Mouse (Mus musculus) intestine, embryonic 15.5 days (tissue): ENCODE measurements around the gene Atat1. TPM values are rescaled to one million over a fixed set of nuclear protein-coding genes. Genes with fewer than 3 reads are reported as not detected.

Source experiments
- microRNA counts: library from miRNA; unstranded; fragments of <30 nt; microRNA quantifications from one replicate; lab custom pipeline; 2016
- polyA plus RNA-seq: library from polyadenylated mRNA; unstranded; fragments of >200 nt; fragmentation: Nextera tagmentation; extraction: Ambion mirVana; gene quantifications from 2 replicates; pipeline ENCODE4 v1.2.1, GENCODE M21; 2015

The Atat1 gene
- polyA plus RNA-seq, 1 experiment from 2014 or later, result 47.2 TPM

MicroRNAs encoded within 50 kb of the gene (microRNA counts, 519-probe panel; counts per million panel counts)
- 97.1 counts per million, percentile 29 among the panel's probes with 10 or more counts for microRNA mmu-miR-1894-3p (lab: Ali Mortazavi, UCI)
- microRNA mmu-miR-1894-5p (lab: Ali Mortazavi, UCI), result 1,818 counts per million, percentile 37 among the panel's probes with 10 or more counts

Other genes starting within 250 kb of the Atat1 start
- gene Vars2, start 242.5 kb downstream of the Atat1 start, polyA plus RNA-seq, result 18.3 and 18.9 TPM in 2 replicates
- gene Gtf2h4, start 236.3 kb downstream of the Atat1 start, polyA plus RNA-seq, result 43.8 TPM in 2 replicates
- gene Ddr1, start 205.5 kb downstream of the Atat1 start, polyA plus RNA-seq, result 54.0 and 54.2 TPM in 2 replicates
- 13.9 and 14.4 TPM in 2 replicates for gene Ier3, start 88.4 kb downstream of the Atat1 start, polyA plus RNA-seq
- 49.1 and 49.4 TPM in 2 replicates for gene Flot1, start 86.8 kb downstream of the Atat1 start, polyA plus RNA-seq
- 729 and 776 TPM in 2 replicates for gene Tubb5, start 71.8 kb downstream of the Atat1 start, polyA plus RNA-seq
- 14.9 and 16.1 TPM in 2 replicates for gene Mdc1, start 68.6 kb downstream of the Atat1 start, polyA plus RNA-seq
- gene Nrm, start 48.8 kb downstream of the Atat1 start, polyA plus RNA-seq, result 48.5 and 51.7 TPM in 2 replicates
- gene Ppp1r18, start 44.5 kb downstream of the Atat1 start, polyA plus RNA-seq, result 19.6 TPM in 2 replicates
- gene Dhx16, start 30.3 kb downstream of the Atat1 start, polyA plus RNA-seq, result 43.1 and 44.2 TPM in 2 replicates
- 25.5 and 31.9 TPM in 2 replicates for gene 2310061I04Rik, start 12.6 kb downstream of the Atat1 start, polyA plus RNA-seq
- gene Mrps18b, start 6.3 kb upstream of the Atat1 start, polyA plus RNA-seq, result 126 and 139 TPM in 2 replicates
- 32.4 and 32.9 TPM in 2 replicates for gene Ppp1r10, start 6.4 kb upstream of the Atat1 start, polyA plus RNA-seq
- gene Abcf1, start 59.7 kb upstream of the Atat1 start, polyA plus RNA-seq, result 91.6 and 99.9 TPM in 2 replicates
- gene Gnl1, start 69.8 kb upstream of the Atat1 start, polyA plus RNA-seq, result 37.5 and 39.9 TPM in 2 replicates
- 24.5 and 25.7 TPM in 2 replicates for gene Prr3, start 70.2 kb upstream of the Atat1 start, polyA plus RNA-seq
- gene H2-T24, start 110.5 kb upstream of the Atat1 start, polyA plus RNA-seq, result 2.0 and 2.8 TPM in 2 replicates
- 9.3 and 14.2 TPM in 2 replicates for gene H2-T23, start 122.8 kb upstream of the Atat1 start, polyA plus RNA-seq
- 13.3 and 13.9 TPM in 2 replicates for gene H2-T22, start 132.7 kb upstream of the Atat1 start, polyA plus RNA-seq
- 0.11 and 0.25 TPM in 2 replicates for gene Gm6034, start 132.9 kb upstream of the Atat1 start, polyA plus RNA-seq
- gene Gm11127, start 148.3 kb upstream of the Atat1 start, polyA plus RNA-seq, result 3.3 and 3.5 TPM in 2 replicates
- gene Gm19684, start 211.6 kb upstream of the Atat1 start, polyA plus RNA-seq, result 0.11 TPM in 2 replicates
- gene Gm7030, start 219.3 kb upstream of the Atat1 start, polyA plus RNA-seq, result 1.4 and 1.5 TPM in 2 replicates